Mouse (Mus musculus) T-helper 2 cell (primary cell): ENCODE measurements around the gene Copz1.

Experiments
- in situ Hi-C: fragments of 300-600 bp; cut with MboI, MseI; formaldehyde crosslinking; loops from one replicate; pipeline ENCODE4 v1.15.1; 2025; ENCODE audit warnings: high pct_unique_total_duplicates

Gene Copz1

GRCm38 (mm10) chr15:103292673-103293345 lies 20.3 kb downstream of the Copz1 start:
- in situ Hi-C loops, result no loop called here

- in situ Hi-C loops, result no loop called here
Observed at GRCm38 (mm10) chr15:103293375-103293774, 20.9 kb downstream of the Copz1 start.

- in situ Hi-C loops, result loop anchor here (5.0 kb wide), 2 partner anchors 58 to 87 kb away; no protein-coding TSS in a partner anchor
Observed at GRCm38 (mm10) chr15:103294649-103295048, 22.1 kb downstream of the Copz1 start.

- in situ Hi-C loops, result loop anchor here (5.0 kb wide), 2 partner anchors 56 to 89 kb away; no protein-coding TSS in a partner anchor
Observed at GRCm38 (mm10) chr15:103295851-103296250, 23.3 kb downstream of the Copz1 start.

- in situ Hi-C loops, result loop anchor here (5.0 kb wide), 2 partner anchors 55 to 90 kb away; no protein-coding TSS in a partner anchor
Observed at GRCm38 (mm10) chr15:103297313-103297712, 24.8 kb downstream of the Copz1 start.

GRCm38 (mm10) chr15:103298026-103298425 lies 25.5 kb downstream of the Copz1 start:
- in situ Hi-C loops, result loop anchor here (5.0 kb wide), 2 partner anchors 54 to 91 kb away; no protein-coding TSS in a partner anchor

GRCm38 (mm10) chr15:103298861-103299616 lies 26.5 kb downstream of the Copz1 start:
- in situ Hi-C loops, result loop anchor here (5.0 kb wide), 2 partner anchors 53 to 92 kb away; no protein-coding TSS in a partner anchor

- in situ Hi-C loops, result loop anchor here (5.0 to 25.0 kb wide), 3 partner anchors 53 to 312 kb away; partner anchors contain the start of genes Hoxc6, Hoxc8 and Hoxc9
Observed at GRCm38 (mm10) chr15:103299644-103300043, 27.1 kb downstream of the Copz1 start.

GRCm38 (mm10) chr15:103300067-103300471 lies 27.6 kb downstream of the Copz1 start:
- in situ Hi-C loops, result loop anchor here (25.0 kb wide), 1 partner anchor 313 kb away; the partner anchor contains the start of genes Hoxc6, Hoxc8 and Hoxc9

- in situ Hi-C loops, result loop anchor here (25.0 kb wide), 1 partner anchor 313 kb away; the partner anchor contains the start of genes Hoxc6, Hoxc8 and Hoxc9
Observed at GRCm38 (mm10) chr15:103300560-103300959, 28.0 kb downstream of the Copz1 start.

- in situ Hi-C loops, result loop anchor here (25.0 kb wide), 1 partner anchor 314 kb away; the partner anchor contains the start of genes Hoxc6, Hoxc8 and Hoxc9
Observed at GRCm38 (mm10) chr15:103301046-103301445, 28.5 kb downstream of the Copz1 start.

GRCm38 (mm10) chr15:103301547-103302340 lies 29.2 kb downstream of the Copz1 start:
- in situ Hi-C loops, result loop anchor here (25.0 kb wide), 1 partner anchor 314 kb away; the partner anchor contains the start of genes Hoxc6, Hoxc8 and Hoxc9

GRCm38 (mm10) chr15:103302341-103303021 lies 30.0 kb downstream of the Copz1 start:
- in situ Hi-C loops, result loop anchor here (25.0 kb wide), 1 partner anchor 315 kb away; the partner anchor contains the start of genes Hoxc6, Hoxc8 and Hoxc9

- in situ Hi-C loops, result loop anchor here (25.0 kb wide), 1 partner anchor 317 kb away; the partner anchor contains the start of genes Hoxc6, Hoxc8 and Hoxc9
Observed at GRCm38 (mm10) chr15:103303916-103304615, 31.6 kb downstream of the Copz1 start.

- in situ Hi-C loops, result loop anchor here (25.0 kb wide), 1 partner anchor 317 kb away; the partner anchor contains the start of genes Hoxc6, Hoxc8 and Hoxc9
Observed at GRCm38 (mm10) chr15:103304616-103304969, 32.1 kb downstream of the Copz1 start.

- in situ Hi-C loops, result loop anchor here (25.0 kb wide), 1 partner anchor 318 kb away; the partner anchor contains the start of genes Hoxc6, Hoxc8 and Hoxc9
Observed at GRCm38 (mm10) chr15:103305070-103305678, 32.7 kb downstream of the Copz1 start.

- in situ Hi-C loops, result loop anchor here (25.0 kb wide), 1 partner anchor 319 kb away; the partner anchor contains the start of genes Hoxc6, Hoxc8 and Hoxc9
Observed at GRCm38 (mm10) chr15:103305792-103306645, 33.5 kb downstream of the Copz1 start.

GRCm38 (mm10) chr15:103307125-103307524 lies 34.6 kb downstream of the Copz1 start:
- in situ Hi-C loops, result loop anchor here (25.0 kb wide), 1 partner anchor 320 kb away; the partner anchor contains the start of genes Hoxc6, Hoxc8 and Hoxc9
